In the genomic region with DNA sequence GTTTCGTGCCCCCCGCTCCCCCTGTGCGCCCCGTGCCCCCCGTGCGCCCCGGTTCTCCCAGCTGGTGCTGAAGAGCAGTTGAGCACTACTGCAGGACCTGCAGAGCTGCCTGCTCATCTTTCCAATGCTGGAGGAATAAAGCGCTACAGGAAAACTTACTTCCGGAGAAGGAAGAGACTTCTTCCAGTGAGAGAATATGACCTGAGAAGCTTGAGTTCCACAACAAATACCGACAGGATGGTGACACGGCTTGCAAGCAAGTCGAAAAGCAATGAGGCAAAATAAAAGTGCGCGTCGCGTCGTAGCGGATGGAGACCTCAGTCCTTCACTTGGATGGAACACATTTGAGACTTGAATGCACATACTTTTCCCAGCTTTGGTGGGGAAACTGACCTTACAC, we compare ENCODE assay signal across 12 mouse cellular contexts. TPM values are rescaled to one million over a fixed set of nuclear protein-coding genes. Genes with fewer than 3 reads are reported as not detected.
A peak's percentile ranks its signal among the peaks of the same experiment; 100 is the strongest.
DNase-seq lines count a peak whose midpoint lies in the region; ATAC-seq and TF ChIP-seq lines count a peak whose summit lies in the region.
"Had no signal": no experiment of that assay in that cellular context is flagged by ENCODE, and none has a peak within 500 bp of the region (broad histone marks: within the 10 kb centered on the region; RNA-seq: fewer than 3 reads in every experiment).

No protein-coding gene starts in this region.

- H3K27ac ChIP-seq in heart, postnatal 0 days (ENCODE audit: low read depth): no peak overlapping the region
- H3K27ac ChIP-seq in hindbrain, embryonic 12.5 days: no peak overlapping the region

- no peaks in the 10 kb centered on the region for H3K9me3 ChIP-seq in heart, postnatal 0 days (replicated peaks; ENCODE audit: control insufficient read depth, low read length)
- no peaks in the 10 kb centered on the region for H3K9me3 ChIP-seq in hindbrain, embryonic 12.5 days (replicated peaks)

- DNase-seq in heart, postnatal 0 days (ENCODE audit: low spot score): no peak
- DNase-seq in heart, postnatal 25 days (ENCODE audit: low spot score): no peak
- peak; percentile 44 for DNase-seq in embryo, embryonic 10.5 days (ENCODE audit: low spot score)
- DNase-seq in neural tube, embryonic 10.5 days (ENCODE audit: extremely low spot score, low spot score): peak; percentile 37
- no peak for DNase-seq in layer of hippocampus, postnatal 10 days (ENCODE audit: low spot score in 2 of 2)
- no peak for DNase-seq in left cerebral cortex, postnatal 14 days (ENCODE audit: low spot score in 2 of 2)
- no peak for DNase-seq in thymus, postnatal 14 days
- DNase-seq: kidney, postnatal 25 days; lung, adult 18-20 months; thymus, postnatal 25 days had no signal

- H3K4me3 ChIP-seq in heart, postnatal 0 days (ENCODE audit: low read depth, low read length): no peak overlapping the region
- peak overlapping the region; percentile 29 for H3K4me3 ChIP-seq in hindbrain, embryonic 12.5 days
- H3K4me3 ChIP-seq: erythroblast, embryonic 14.5 days had no signal

- no peaks in the 10 kb centered on the region for H3K4me1 ChIP-seq in heart, postnatal 0 days (ENCODE audit: control insufficient read depth, insufficient read depth)
- H3K4me1 ChIP-seq in hindbrain, embryonic 12.5 days: no peaks in the 10 kb centered on the region

- intact Hi-C loops in heart, postnatal 25 days (cut with DNase I): no loop called here
- intact Hi-C loops in left cerebral cortex, postnatal 14 days (cut with DNase I): no loop called here

- peak overlapping the region; percentile 25; the same call in 1 of the 2 replicates for H3K4me2 ChIP-seq in heart, postnatal 0 days (ENCODE audit: low read depth, low read length)
- H3K4me2 ChIP-seq in hindbrain, embryonic 12.5 days (replicated peaks): peak overlapping the region; percentile 54

- no peak for ATAC-seq in heart, postnatal 0 days (ENCODE audit: insufficient read depth, low read depth)
- ATAC-seq in hindbrain, embryonic 12.5 days (ENCODE audit: low FRiP score): no peak

- WGBS in heart, postnatal 0 days: 43% methylated on average over 18 of the region's 18 CpGs
- WGBS in hindbrain, embryonic 12.5 days: 57% methylated on average over 18 of the region's 18 CpGs

- no peaks in the 10 kb centered on the region for H3K36me3 ChIP-seq in heart, postnatal 0 days (replicated peaks; ENCODE audit: control insufficient read depth, insufficient read depth, low read length)
- peaks cover 19% of the 10 kb centered on the region; the same call in 1 of the 2 replicates for H3K36me3 ChIP-seq in hindbrain, embryonic 12.5 days

- TF ChIP-seq CTCF in heart, postnatal 0 days (IDR thresholded peaks at IDR 0.05; ENCODE audit: low read depth): no peak

- TF ChIP-seq EP300 in heart, postnatal 0 days (IDR thresholded peaks at IDR 0.05; ENCODE audit: low read depth): no peak

- H3K9ac ChIP-seq in heart, postnatal 0 days (replicated peaks; ENCODE audit: low read depth, low read length): no peak overlapping the region
- no peak overlapping the region for H3K9ac ChIP-seq in hindbrain, embryonic 12.5 days

- peaks cover 23% of the 10 kb centered on the region; the same call in 1 of the 2 replicates for H3K27me3 ChIP-seq in heart, postnatal 0 days (ENCODE audit: control insufficient read depth, insufficient read depth, low read length)
- H3K27me3 ChIP-seq in hindbrain, embryonic 12.5 days: peaks cover 4% of the 10 kb centered on the region; the same call in 1 of the 2 replicates

RNA-seq across cellular contexts. Expression of gene Zdbf2, which starts 36.6 kb away (rescaled TPM):
- 2.0 and 3.3 TPM in 2 replicates for total RNA-seq in heart, postnatal 0 days (2014; rRNA removed; ENCODE audit: low replicate concordance)
- polyA plus RNA-seq in heart, postnatal 0 days (2015; fragmentation: Nextera tagmentation; extraction: Ambion mirVana): 3.0 and 3.5 TPM in 2 replicates
- under 1 TPM; 0.39 to 0.49 TPM for total RNA-seq in heart, postnatal 25 days (2021)
- 32.9 and 37.7 TPM in 2 replicates for polyA plus RNA-seq in hindbrain, embryonic 12.5 days (2016; fragmentation: Nextera tagmentation; extraction: Ambion mirVana)
- total RNA-seq in layer of hippocampus, postnatal 10 days (2021): 10 to 100 TPM; 22.1 to 25.8 TPM
- total RNA-seq in left cerebral cortex, postnatal 14 days (2021): 10 to 100 TPM; 17.3 to 24.2 TPM

Comparison
In these comparisons a context has a peak if more than half of its experiments do, and no peak if none do; other contexts are left out.
1. DNase-seq: peak in embryo, embryonic 10.5 days (single experiment) and neural tube, embryonic 10.5 days (single experiment); none in heart, postnatal 0 days (single experiment), heart, postnatal 25 days (single experiment), layer of hippocampus, postnatal 10 days (0 of 2), left cerebral cortex, postnatal 14 days (0 of 2) and thymus, postnatal 14 days (single experiment).